Mouse (Mus musculus) left cerebral cortex, adult 8-10 months (tissue): ENCODE measurements around the gene Scaper. TPM values are rescaled to one million over a fixed set of nuclear protein-coding genes. Genes with fewer than 3 reads are reported as not detected.

Experiments used
- DNase-seq, 2 experiments: peaks; one replicate each; pipeline ENCODE4 v3.0.0; 2022; ENCODE audit warnings: low spot score in 2 of 2
- total RNA-seq, 4 experiments: library from RNA; stranded (reverse); gene quantifications; 2 replicates each; pipeline ENCODE4 v1.2.4; 2022

The Scaper gene
- total RNA-seq, 4 experiments from 2014 or later = 35.7 to 39.0 (median 37.1) TPM

DNA sequence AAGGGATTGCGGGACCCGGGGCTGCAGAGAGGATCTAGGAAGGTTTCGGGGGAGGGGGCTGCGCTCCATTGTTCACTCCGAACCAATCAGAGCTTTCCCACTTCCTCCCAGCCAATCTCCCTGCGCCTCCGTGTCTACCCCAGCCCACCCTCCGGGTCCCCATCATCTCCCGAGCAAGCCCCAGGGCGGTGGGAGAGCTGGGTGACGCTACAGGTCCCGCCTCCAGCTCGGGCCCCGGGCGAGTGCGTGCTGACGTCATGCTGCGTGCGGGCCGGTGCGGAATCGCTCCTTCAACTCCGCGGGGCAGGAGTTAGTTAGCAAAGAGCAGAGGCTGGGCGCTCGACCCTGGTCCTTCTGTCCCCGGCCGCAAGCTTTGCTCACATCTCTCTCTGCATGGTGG is 397.0 kb downstream of the Scaper start:
- DNase-seq = peak in 1 of 2 experiments; percentile 9

DNA sequence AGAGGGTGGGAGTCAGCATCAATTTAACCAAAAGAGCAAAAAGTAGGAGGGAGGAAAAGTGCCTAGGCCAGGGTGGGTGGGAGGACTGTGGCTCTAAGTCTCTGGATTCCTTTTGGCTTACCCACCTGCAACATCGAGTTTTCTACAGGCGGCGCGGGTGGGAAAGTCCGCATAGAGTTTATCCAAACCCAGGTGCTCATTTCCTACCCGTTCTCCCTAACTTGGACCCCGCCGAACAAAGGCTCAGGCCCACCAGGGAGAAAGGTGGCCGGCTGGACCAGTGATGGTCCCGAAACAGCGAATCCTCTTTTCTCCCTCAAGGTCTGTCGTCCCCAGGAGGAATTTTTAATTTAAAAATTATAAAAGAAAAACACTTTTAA is 397.5 kb downstream of the Scaper start:
- DNase-seq = peak in 1 of 2 experiments; percentile 10

DNA sequence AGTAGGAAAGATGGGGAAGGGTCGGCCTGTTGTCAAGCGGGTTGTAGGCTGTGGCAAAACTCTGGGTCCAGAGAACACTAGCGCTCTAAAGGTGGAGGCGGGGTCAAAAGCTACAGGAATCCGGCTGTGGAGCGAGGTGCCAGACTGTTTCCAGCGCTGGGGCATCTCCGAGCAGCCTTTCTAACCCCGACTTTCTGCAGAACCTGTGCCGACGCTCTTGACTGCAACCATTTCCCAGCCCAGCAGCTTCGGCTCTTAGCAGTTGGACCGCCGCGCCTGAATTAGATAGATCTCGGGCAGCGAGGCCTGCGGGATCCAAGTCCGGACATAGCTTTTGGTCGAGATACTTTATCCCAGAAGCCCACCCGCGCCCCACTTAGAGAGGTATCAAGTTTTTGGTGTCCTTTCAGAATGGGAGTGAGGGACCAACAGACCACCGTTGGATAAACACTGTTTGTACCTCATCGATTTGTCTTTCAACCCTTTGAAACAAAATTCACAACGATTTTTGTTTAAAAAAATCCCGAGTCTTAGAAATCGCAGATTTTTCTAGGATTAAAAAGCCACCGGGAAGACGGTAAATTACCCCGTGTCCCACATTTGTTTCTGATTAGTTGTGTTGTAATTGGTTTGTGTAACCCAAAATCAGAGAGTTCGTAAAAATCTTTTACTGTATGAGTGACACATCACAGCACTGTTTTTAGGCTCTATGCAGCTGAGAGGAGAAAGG is 398.1 kb downstream of the Scaper start:
- peak in 1 of 2 experiments; percentile 11 for DNase-seq

DNA sequence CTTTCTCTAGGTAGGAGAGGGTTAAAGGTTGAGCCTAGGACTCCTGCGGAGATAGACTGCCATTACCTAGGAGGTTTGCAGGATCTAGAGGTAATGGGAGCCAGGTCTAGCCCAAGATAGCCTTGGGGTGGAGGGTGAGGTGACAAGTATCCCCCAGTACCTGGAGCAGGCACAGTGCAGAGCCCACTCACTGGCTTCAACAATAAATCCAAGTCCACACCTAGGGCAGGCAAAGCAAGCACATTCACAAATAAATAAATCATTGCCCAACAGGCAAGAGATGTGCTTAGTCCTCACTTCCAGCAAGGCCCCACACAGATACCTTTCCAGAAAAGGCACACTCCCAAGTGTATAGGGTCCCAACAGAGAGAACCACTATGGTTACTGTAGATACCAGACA is 398.9 kb downstream of the Scaper start:
- DNase-seq = no peak

DNA sequence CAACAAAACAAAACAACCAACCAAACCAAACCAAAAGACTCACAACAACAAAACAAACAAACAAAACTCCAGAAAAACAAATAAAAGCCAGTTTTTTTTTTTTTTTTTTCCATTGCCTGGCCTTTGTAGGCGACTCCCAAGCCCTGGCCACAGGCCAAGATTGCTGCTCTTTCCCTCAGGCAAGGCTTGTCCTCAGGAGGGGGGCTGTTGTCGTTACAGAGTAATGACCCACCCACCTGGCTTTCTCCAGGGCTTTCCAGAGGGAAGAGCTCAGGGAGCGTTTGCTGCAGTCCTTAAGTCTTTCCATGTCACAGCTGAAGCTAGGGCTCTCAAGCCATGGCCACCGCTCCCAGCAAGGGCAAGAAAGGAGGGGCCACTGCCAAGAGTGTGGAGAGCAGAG is 399.5 kb downstream of the Scaper start, which contains the start of gene Isl2:
Gene Isl2 (plus strand): TSS at position 296 of the 400 bp plus-strand sequence.
- no peak for DNase-seq

DNA sequence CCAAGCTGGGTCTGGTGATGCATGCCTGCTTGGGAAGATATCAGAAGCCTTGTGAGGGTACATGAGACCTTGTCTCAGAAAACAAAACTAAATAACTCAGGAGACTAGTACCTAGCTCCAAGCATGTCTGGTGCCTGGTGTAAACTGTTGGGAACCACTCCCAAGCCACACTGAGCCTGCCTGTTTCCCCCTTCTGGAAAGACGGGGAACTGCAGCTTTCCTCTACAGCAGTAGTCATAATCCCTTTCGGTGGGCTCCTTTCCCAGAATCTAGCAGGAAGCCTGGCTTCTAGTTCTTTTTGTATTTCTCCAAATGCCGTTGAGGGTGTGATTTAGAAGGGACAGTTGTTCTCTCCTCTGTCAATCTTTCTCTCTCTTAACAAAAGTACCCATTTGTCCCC is 402.0 kb downstream of the Scaper start:
- DNase-seq = no peak

DNA sequence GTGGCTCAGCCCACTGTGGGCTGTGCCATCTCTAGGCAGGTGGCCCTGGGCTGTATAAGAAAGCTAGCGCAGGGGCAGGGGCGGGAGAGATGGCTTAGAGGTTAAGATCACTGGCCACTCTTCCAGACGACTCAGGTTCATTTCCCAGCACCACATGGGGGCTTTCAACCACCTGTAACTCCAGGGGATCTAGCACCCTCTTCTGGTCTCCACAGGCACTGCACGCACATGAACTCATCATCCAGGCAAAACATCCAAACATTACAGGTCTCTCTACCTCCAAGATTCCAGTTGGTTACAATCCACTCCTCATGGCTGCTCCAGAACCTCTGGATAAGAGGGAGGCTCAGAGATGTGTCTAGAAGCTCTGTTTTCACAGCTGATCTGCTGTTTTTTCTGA is 412.2 kb downstream of the Scaper start:
- no peak for DNase-seq

DNA sequence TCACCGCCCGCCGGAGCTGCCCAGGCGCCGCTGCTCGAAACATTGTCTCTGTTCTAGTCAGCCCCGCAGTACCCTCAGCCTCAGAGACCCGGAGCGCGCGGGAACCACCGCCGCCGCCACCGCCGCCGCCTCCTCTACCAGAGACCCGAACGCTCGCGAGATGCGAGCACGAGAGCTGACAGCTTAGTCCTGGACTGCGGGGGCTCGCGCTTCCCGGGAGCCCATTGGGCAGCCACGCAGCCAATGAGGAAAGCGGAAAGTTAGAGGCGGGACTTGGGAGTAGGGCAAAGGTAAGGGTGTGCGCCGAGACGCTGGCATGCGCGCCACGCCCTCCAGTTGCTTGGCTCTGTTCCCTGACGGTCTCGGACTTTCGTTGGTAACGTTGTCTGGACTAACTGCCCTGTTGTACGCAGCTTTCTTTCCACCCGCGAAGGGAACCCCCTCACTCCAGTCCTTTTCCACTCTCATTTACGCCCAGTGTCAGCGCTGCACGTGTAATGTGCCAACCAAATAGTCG is 425.8 kb downstream of the Scaper start, which contains the start of gene Etfa:
Gene Etfa (minus strand): TSS at position 217 of the 517 bp plus-strand sequence.
- DNase-seq = peak; percentile 84 to 94

DNA sequence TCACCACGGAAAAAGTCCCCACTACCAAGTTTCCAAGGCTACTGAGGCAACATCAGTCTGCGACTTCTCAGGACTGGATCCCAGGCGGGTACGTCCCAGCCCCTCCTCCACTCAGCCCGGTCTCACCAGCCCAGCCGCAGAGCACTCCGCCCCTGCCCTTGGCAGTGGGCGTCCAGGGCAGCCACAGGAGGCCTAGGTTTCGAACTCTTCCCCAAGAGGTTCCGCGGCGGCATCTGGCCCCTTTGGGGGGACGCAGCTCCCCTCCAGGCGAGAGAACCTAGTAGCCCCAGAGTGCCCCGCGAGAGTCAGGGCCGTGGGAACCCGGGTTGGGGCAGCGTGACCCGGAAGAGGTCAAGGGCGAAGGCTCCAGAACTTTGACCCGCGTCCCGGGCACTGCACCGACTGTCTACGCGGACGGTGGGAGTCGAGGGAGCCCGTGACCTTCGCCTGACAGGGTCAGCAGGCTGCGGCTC is 426.4 kb downstream of the Scaper start:
- DNase-seq = peak; percentile 21 to 36

DNA sequence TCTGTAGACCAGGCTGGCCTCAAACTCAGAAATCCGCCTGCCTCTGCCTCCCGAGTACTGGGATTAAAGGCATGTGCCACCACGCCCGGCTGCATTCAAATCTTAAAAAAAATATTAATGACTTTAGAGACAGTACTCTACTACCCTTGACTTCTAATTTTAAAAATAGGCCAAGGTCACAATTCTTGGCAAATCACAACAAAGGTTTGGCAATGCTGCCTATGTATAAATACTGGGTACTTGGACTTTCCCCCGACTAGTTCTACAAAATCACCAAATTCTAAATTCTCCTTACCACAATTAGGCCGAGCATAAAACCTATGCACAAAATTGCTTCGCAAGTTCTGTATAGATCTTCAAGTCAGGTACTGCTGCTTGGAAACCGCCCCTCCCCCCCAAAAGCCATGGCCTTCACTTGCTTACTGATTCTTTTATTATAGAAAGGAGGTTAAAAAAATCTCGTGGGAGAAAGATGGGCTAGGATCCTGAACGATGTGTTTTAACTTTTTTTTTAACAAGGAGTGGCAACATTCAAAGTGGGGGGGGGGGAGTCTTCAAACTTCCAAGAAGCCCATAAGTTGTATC is 427.2 kb downstream of the Scaper start:
- no peak for DNase-seq

DNA sequence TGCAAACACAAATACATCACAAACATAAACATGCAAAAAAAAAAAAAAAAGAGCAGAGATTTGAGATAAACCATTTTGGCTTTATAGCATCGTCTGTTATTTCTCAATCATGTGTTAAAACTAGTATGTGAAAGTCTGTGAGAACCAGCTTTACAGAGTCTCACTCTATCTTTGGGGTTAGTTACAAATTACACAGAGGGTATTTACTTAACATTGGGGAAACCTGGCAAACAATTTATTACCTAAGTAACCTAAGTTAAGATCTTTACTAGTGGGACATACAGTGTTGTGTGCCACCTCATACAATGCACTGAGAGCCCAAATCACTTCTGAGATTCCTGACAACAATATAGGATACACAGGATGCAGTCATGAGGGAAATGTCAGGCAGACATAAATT is 428.2 kb downstream of the Scaper start:
- DNase-seq = no peak

DNA sequence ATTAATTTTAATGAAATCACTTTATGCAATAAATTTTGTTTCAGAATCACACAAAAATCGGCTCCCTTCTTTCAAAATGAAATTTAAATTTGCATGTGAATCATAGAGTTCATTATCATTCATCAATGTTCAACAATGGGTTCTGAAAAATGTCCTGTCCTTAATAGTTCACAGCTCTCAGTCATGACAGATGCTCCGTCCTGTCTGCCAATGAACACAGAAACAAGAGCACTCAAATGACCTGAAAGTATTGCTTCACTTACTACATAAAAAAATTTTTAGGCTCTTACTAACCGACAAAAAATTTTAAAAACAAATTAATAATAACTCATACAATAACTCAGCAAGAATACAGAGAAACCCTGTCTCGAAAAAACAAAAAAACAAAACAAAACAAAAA is 429.2 kb downstream of the Scaper start:
- no peak for DNase-seq

DNA sequence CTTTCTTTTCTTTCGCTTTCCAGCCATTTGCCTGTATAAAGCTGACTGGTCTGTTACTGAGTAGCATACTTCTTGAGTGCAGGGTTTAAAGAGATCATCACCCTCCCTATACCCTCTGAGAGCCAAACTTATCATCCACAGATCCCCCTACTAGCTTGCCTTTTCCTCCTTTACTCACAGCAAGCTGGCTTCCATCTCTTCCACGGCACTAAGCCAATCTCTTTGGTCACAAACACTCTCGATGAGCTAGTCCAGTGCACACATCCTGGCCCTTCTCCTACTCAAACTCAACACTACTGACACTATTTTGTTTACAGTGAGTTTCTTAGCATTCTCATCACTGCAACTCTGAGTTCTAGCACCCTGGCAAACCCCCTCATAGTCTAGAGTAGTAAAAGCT is 430.0 kb downstream of the Scaper start:
- DNase-seq = no peak

Other genes starting within 250 kb of the Scaper start
- not detected for gene 4930563M21Rik, start 72.4 kb upstream of the Scaper start, total RNA-seq
- 100 to 1,000 TPM in 3 of 4 experiments, 10 to 100 TPM in 1; 98.4 to 109 (median 102) TPM for gene Rcn2, start 103.7 kb upstream of the Scaper start, total RNA-seq
- 1 to 10 TPM; 2.9 to 3.9 (median 3.2) TPM for gene Pstpip1, start 151.8 kb upstream of the Scaper start, total RNA-seq
- 100 to 1,000 TPM; 336 to 345 (median 339) TPM for gene Tspan3, start 227.4 kb upstream of the Scaper start, total RNA-seq